Mouse (Mus musculus) gastrocnemius, adult 2 months (tissue): ENCODE results near the gene Prkcb. TPM values are rescaled to one million over a fixed set of nuclear protein-coding genes. Genes with fewer than 3 reads are reported as not detected.

Source experiments
- DNase-seq: peaks from one replicate; pipeline ENCODE4 v3.0.0; 2022
- H3K27ac ChIP-seq: fragments of 200-600 bp; 2 replicates; pipeline ENCODE4 v1.8.1; 2022; ENCODE audit warnings: mild to moderate bottlenecking
- H3K4me3 ChIP-seq: fragments of 200-600 bp; 2 replicates; pipeline ENCODE4 v1.8.1; 2022; ENCODE audit warnings: mild to moderate bottlenecking, moderate library complexity
- CTCF ChIP-seq: fragments of 200-600 bp; IDR thresholded peaks from 2 replicates; pipeline ENCODE4 v1.8.1; 2022; ENCODE audit warnings: antibody characterized with exemption, mild to moderate bottlenecking, moderate library complexity
- intact Hi-C: fragments of 180-260 bp; cut with DNase I; formaldehyde crosslinking; loops from one replicate; pipeline ENCODE4 v1.15.1; 2025
- total RNA-seq, 2 experiments: library from RNA; stranded (reverse); gene quantifications; 2 replicates each; pipeline ENCODE4 v1.2.3; 2021

Prkcb gene
- total RNA-seq, 2 experiments from 2014 or later = 0.54 to 1.1 TPM

GRCm38 (mm10) chr7:122344656-122345055 is 56.1 kb downstream of the Prkcb start:
- Histone ChIP-seq H3K4me3 (no peak overlapping the region), H3K27ac (no peak overlapping the region)
- no peak for DNase-seq
- intact Hi-C loops = no loop called here
- TF ChIP-seq CTCF = no peak

GRCm38 (mm10) chr7:122346251-122347242 is 58.0 kb downstream of the Prkcb start:
- no peak overlapping the region for H3K27ac ChIP-seq
- no peak overlapping the region for H3K4me3 ChIP-seq
- no peak for TF ChIP-seq CTCF
- intact Hi-C loops = no loop called here
- no peak for DNase-seq

GRCm38 (mm10) chr7:122347433-122347832 is 58.9 kb downstream of the Prkcb start:
- no peak overlapping the region for H3K27ac ChIP-seq
- DNase-seq = no peak
- intact Hi-C loops = no loop called here
- TF ChIP-seq CTCF = no peak
- no peak overlapping the region for H3K4me3 ChIP-seq

- intact Hi-C loops = no loop called here
- no peak for DNase-seq
- no peak overlapping the region for H3K4me3 ChIP-seq
- no peak overlapping the region for H3K27ac ChIP-seq
- no peak for TF ChIP-seq CTCF
These were observed 61.4 kb downstream of the Prkcb start for GRCm38 (mm10) chr7:122349961-122350360.

GRCm38 (mm10) chr7:122350741-122351140 is 62.2 kb downstream of the Prkcb start:
- no peak for DNase-seq
- no peak overlapping the region for H3K27ac ChIP-seq
- H3K4me3 ChIP-seq = no peak overlapping the region
- TF ChIP-seq CTCF = no peak
- intact Hi-C loops = no loop called here

GRCm38 (mm10) chr7:122351816-122352215 is 63.3 kb downstream of the Prkcb start:
- intact Hi-C loops = no loop called here
- no peak for TF ChIP-seq CTCF
- no peak for DNase-seq
- Histone ChIP-seq H3K27ac (no peak overlapping the region), H3K4me3 (no peak overlapping the region)

- Histone ChIP-seq H3K4me3 (no peak overlapping the region), H3K27ac (no peak overlapping the region)
- TF ChIP-seq CTCF = no peak
- intact Hi-C loops = no loop called here
- no peak for DNase-seq
These were observed 64.2 kb downstream of the Prkcb start for GRCm38 (mm10) chr7:122352566-122353277.

GRCm38 (mm10) chr7:122353329-122353728 is 64.8 kb downstream of the Prkcb start:
- TF ChIP-seq CTCF = no peak
- Histone ChIP-seq H3K4me3 (no peak overlapping the region), H3K27ac (no peak overlapping the region)
- intact Hi-C loops = no loop called here
- DNase-seq = no peak

GRCm38 (mm10) chr7:122356941-122357340 is 68.4 kb downstream of the Prkcb start:
- H3K4me3 ChIP-seq = no peak overlapping the region
- H3K27ac ChIP-seq = no peak overlapping the region
- no peak for TF ChIP-seq CTCF
- DNase-seq = no peak
- intact Hi-C loops = no loop called here

- Histone ChIP-seq H3K4me3 (no peak overlapping the region), H3K27ac (no peak overlapping the region)
- no peak for TF ChIP-seq CTCF
- intact Hi-C loops = no loop called here
- DNase-seq = peak; percentile 24
These were observed 69.3 kb downstream of the Prkcb start for GRCm38 (mm10) chr7:122357847-122358246.

GRCm38 (mm10) chr7:122366635-122367034 is 78.1 kb downstream of the Prkcb start:
- intact Hi-C loops = no loop called here
- DNase-seq = no peak
- TF ChIP-seq CTCF = no peak

GRCm38 (mm10) chr7:122367303-122368007 is 78.9 kb downstream of the Prkcb start:
- DNase-seq = no peak
- no peak overlapping the region for H3K27ac ChIP-seq
- no peak overlapping the region for H3K4me3 ChIP-seq
- intact Hi-C loops = no loop called here
- TF ChIP-seq CTCF = no peak

More at GRCm38 (mm10) chr7:122366635-122367034, 78.1 kb downstream of the Prkcb start:
- Histone ChIP-seq H3K27ac (no peak overlapping the region), H3K4me3 (no peak overlapping the region)

GRCm38 (mm10) chr7:122370488-122370887 is 81.9 kb downstream of the Prkcb start:
- Histone ChIP-seq H3K27ac (no peak overlapping the region), H3K4me3 (no peak overlapping the region)
- no peak for TF ChIP-seq CTCF
- intact Hi-C loops = no loop called here
- no peak for DNase-seq
